Mouse (Mus musculus): ENCODE measurements around the gene Rc3h2. TPM values are rescaled to one million over a fixed set of nuclear protein-coding genes. Genes with fewer than 3 reads are reported as not detected.

Gene Rc3h2
- polyA plus RNA-seq (2015; fragmentation: Nextera tagmentation; extraction: Ambion mirVana) = 7.7 and 8.4 TPM in 2 replicates

GRCm38 (mm10) chr2:37422306-37423304, at the start of gene Rc3h2:
TSS of gene Rc3h2 (minus strand) at chr2:37422903.

GRCm38 (mm10) chr2:37442611-37443591, 20.2 kb upstream of the Rc3h2 start, which contains the start of the genes Zbtb26, Zbtb6 and Rabgap1:
TSS of gene Zbtb26 (minus strand) at chr2:37443135.
TSS of gene Zbtb6 (minus strand) at chr2:37443171.
TSS of gene Rabgap1 (plus strand) at chr2:37443279.

GRCm38 (mm10) chr2:37358633-37359540, 63.8 kb downstream of the Rc3h2 start, which contains the start of gene Pdcl:
TSS of gene Pdcl (minus strand) at chr2:37359332.

GRCm38 (mm10) chr2:37326215-37326614, 96.5 kb downstream of the Rc3h2 start, which contains the start of gene Olfr368:
TSS of gene Olfr368 (plus strand) at chr2:37326515.

Other genes starting within 250 kb of the Rc3h2 start
- gene Olfr365, start 234.7 kb downstream of the Rc3h2 start, polyA plus RNA-seq (2015; fragmentation: Nextera tagmentation; extraction: Ambion mirVana) = not detected in 2 replicates
- not detected in 2 replicates for gene Olfr366, start 211.3 kb downstream of the Rc3h2 start, polyA plus RNA-seq (2015; fragmentation: Nextera tagmentation; extraction: Ambion mirVana)
- gene Olfr368, start 96.4 kb downstream of the Rc3h2 start, polyA plus RNA-seq (2015; fragmentation: Nextera tagmentation; extraction: Ambion mirVana) = not detected in 2 replicates
- gene Pdcl, start 63.6 kb downstream of the Rc3h2 start, polyA plus RNA-seq (2015; fragmentation: Nextera tagmentation; extraction: Ambion mirVana) = 16.5 and 20.2 TPM in 2 replicates
- 2.6 TPM in 2 replicates for gene Zbtb26, start 20.2 kb upstream of the Rc3h2 start, polyA plus RNA-seq (2015; fragmentation: Nextera tagmentation; extraction: Ambion mirVana)
- gene Zbtb6, start 20.3 kb upstream of the Rc3h2 start, polyA plus RNA-seq (2015; fragmentation: Nextera tagmentation; extraction: Ambion mirVana) = 2.9 and 3.3 TPM in 2 replicates
- gene Rabgap1, start 20.4 kb upstream of the Rc3h2 start, polyA plus RNA-seq (2015; fragmentation: Nextera tagmentation; extraction: Ambion mirVana) = 12.7 and 15.6 TPM in 2 replicates
- gene Gpr21, start 93.4 kb upstream of the Rc3h2 start, polyA plus RNA-seq (2015; fragmentation: Nextera tagmentation; extraction: Ambion mirVana) = 0.46 and 0.61 TPM in 2 replicates